Mouse (Mus musculus) stomach, embryonic 16.5 days (tissue): ENCODE data around the gene Frs2. TPM values are rescaled to one million over a fixed set of nuclear protein-coding genes. Genes with fewer than 3 reads are reported as not detected.

ENCODE experiments used
- ATAC-seq: fragments of 200-750 bp; cut with Nextera tagmentation; 2 replicates; pipeline ENCODE4 v1.8.0; 2017; ENCODE audit warnings: moderate number of reproducible peaks, moderate TSS enrichment; ENCODE audit not compliant: insufficient read depth, low FRiP score
- H3K27ac ChIP-seq: fragments of 300-500 bp; sonication (generic); 2 replicates; pipeline ENCODE4 v1.5.1; 2014; ENCODE audit warnings: low read length
- H3K27me3 ChIP-seq: fragments of 300-500 bp; sonication (generic); 2 replicates; pipeline ENCODE4 v1.6.1; 2014; ENCODE audit warnings: low read length, control low read depth, mixed read lengths; ENCODE audit not compliant: control insufficient read depth, insufficient read depth
- H3K36me3 ChIP-seq: fragments of 300-500 bp; sonication (generic); 2 replicates; pipeline ENCODE4 v1.6.1; 2014; ENCODE audit warnings: low read length; ENCODE audit not compliant: control insufficient read depth, insufficient read depth
- H3K4me1 ChIP-seq: fragments of 300-500 bp; sonication (generic); 2 replicates; pipeline ENCODE4 v1.6.1; 2014; ENCODE audit warnings: low read length, control low read depth, mixed read lengths; ENCODE audit not compliant: control insufficient read depth, insufficient read depth
- H3K4me2 ChIP-seq: fragments of 300-500 bp; sonication (generic); 2 replicates; pipeline ENCODE4 v1.6.1; 2014; ENCODE audit warnings: low read depth, low read length, mixed read lengths
- H3K4me3 ChIP-seq: fragments of 300-500 bp; sonication (generic); replicated peaks from 2 replicates; pipeline ENCODE4 v1.5.1; 2014; ENCODE audit warnings: mild to moderate bottlenecking, low read length
- H3K9ac ChIP-seq: fragments of 300-500 bp; sonication (generic); 2 replicates; pipeline ENCODE4 v1.6.1; 2014; ENCODE audit warnings: low read length
- H3K9me3 ChIP-seq: fragments of 300-500 bp; sonication (generic); replicated peaks from 2 replicates; pipeline ENCODE4 v1.6.1; 2016; ENCODE audit warnings: low read length, control low read depth; ENCODE audit not compliant: control insufficient read depth
- WGBS: fragments of 180-500 bp; shearing (Covaris S2); extraction: QIAGEN DNeasy Blood & Tissue Kit; methylation state at CpG from one replicate; pipeline ENCODE4 v1.1.7; 2014; 5-methylcytosine and 5-hydroxymethylcytosine counted together
- polyA plus RNA-seq: library from polyadenylated mRNA; unstranded; fragments of >200 nt; fragmentation: Nextera tagmentation; extraction: Ambion mirVana; gene quantifications from 2 replicates; pipeline ENCODE4 v1.2.1, GENCODE M21; 2015

Gene Frs2
- polyA plus RNA-seq, 1 experiment from 2014 or later = 18.7 TPM

GRCm38 (mm10) chr10:117078284-117078683, 70.0 kb downstream of the Frs2 start:
- peaks cover 28% of the 10 kb centered on the region for H3K36me3 ChIP-seq
- no peaks in the 10 kb centered on the region for H3K27me3 ChIP-seq
- no peak overlapping the region for H3K4me3 ChIP-seq
- H3K27ac ChIP-seq = no peak overlapping the region
- H3K4me2 ChIP-seq = no peak overlapping the region
- no peak overlapping the region for H3K9ac ChIP-seq
- H3K4me1 ChIP-seq = no peaks in the 10 kb centered on the region
- WGBS = 68% methylated on average over 6 of the region's 6 CpGs
- no peaks in the 10 kb centered on the region for H3K9me3 ChIP-seq
- 0 out of 2 replicates have a peak, but pooled peaks have one; percentile 25 for ATAC-seq

- 82% methylated on average over 7 of the region's 7 CpGs for WGBS
These were observed 75.2 kb downstream of the Frs2 start for GRCm38 (mm10) chr10:117073176-117073575.

GRCm38 (mm10) chr10:117072191-117072888, 76.0 kb downstream of the Frs2 start:
- no peak overlapping the region for H3K4me2 ChIP-seq
- ATAC-seq = no peak
- H3K27ac ChIP-seq = no peak overlapping the region
- H3K4me3 ChIP-seq = no peak overlapping the region
- H3K27me3 ChIP-seq = no peaks in the 10 kb centered on the region
- no peak overlapping the region for H3K9ac ChIP-seq
- no peaks in the 10 kb centered on the region for H3K9me3 ChIP-seq
- H3K4me1 ChIP-seq = no peaks in the 10 kb centered on the region
- peaks cover 39% of the 10 kb centered on the region for H3K36me3 ChIP-seq
- WGBS = 88% methylated on average over 18 of the region's 18 CpGs

More at GRCm38 (mm10) chr10:117073176-117073575, 75.2 kb downstream of the Frs2 start:
- Histone ChIP-seq H3K36me3 (peaks cover 39% of the 10 kb centered on the region), H3K27ac (no peak overlapping the region), H3K9me3 (no peaks in the 10 kb centered on the region), H3K4me2 (no peak overlapping the region), H3K27me3 (no peaks in the 10 kb centered on the region), H3K4me1 (no peaks in the 10 kb centered on the region), H3K9ac (no peak overlapping the region), H3K4me3 (no peak overlapping the region)
- no peak for ATAC-seq

- Histone ChIP-seq H3K4me1 (no peaks in the 10 kb centered on the region), H3K9ac (no peak overlapping the region), H3K27me3 (no peaks in the 10 kb centered on the region), H3K4me3 (no peak overlapping the region), H3K9me3 (no peaks in the 10 kb centered on the region), H3K36me3 (peaks cover 24% of the 10 kb centered on the region), H3K27ac (no peak overlapping the region), H3K4me2 (no peak overlapping the region)
- WGBS = 86% methylated on average over 3 of the region's 3 CpGs
- no peak for ATAC-seq
These were observed 79.2 kb downstream of the Frs2 start for GRCm38 (mm10) chr10:117069109-117069508.

- peak overlapping the region; percentile 36 for H3K9ac ChIP-seq
These were observed 84.3 kb downstream of the Frs2 start for GRCm38 (mm10) chr10:117064076-117064475.

GRCm38 (mm10) chr10:117063254-117064021, 84.9 kb downstream of the Frs2 start, which contains the start of gene Cct2:
Gene Cct2, minus strand, starts transcription at chr10:117063814.
- H3K9ac ChIP-seq = peak within 1 kb of the TSS; percentile 92
- peaks cover 3% of the 10 kb centered on the region; the same call in 1 of the 2 replicates for H3K4me1 ChIP-seq
- H3K36me3 ChIP-seq = peaks cover 20% of the 10 kb centered on the region
- peak within 1 kb of the TSS; percentile 88 for H3K27ac ChIP-seq
- no peaks in the 10 kb centered on the region for H3K9me3 ChIP-seq
- ATAC-seq = peak; percentile 96
- H3K27me3 ChIP-seq = no peaks in the 10 kb centered on the region
- WGBS = under 1% methylated on average over 68 of the region's 68 CpGs
- H3K4me3 ChIP-seq = peak within 1 kb of the TSS; percentile 75
- peak within 1 kb of the TSS; percentile 97 for H3K4me2 ChIP-seq

More at GRCm38 (mm10) chr10:117064076-117064475, 84.3 kb downstream of the Frs2 start:
- Histone ChIP-seq H3K27me3 (no peaks in the 10 kb centered on the region), H3K4me1 (peaks cover 3% of the 10 kb centered on the region; the same call in 1 of the 2 replicates), H3K27ac (peak overlapping the region; percentile 73), H3K4me2 (peak overlapping the region; percentile 51), H3K9me3 (no peaks in the 10 kb centered on the region), H3K4me3 (peak overlapping the region; percentile 75), H3K36me3 (peaks cover 21% of the 10 kb centered on the region)
- ATAC-seq = no peak
- 3% methylated on average over 7 of the region's 7 CpGs for WGBS

- Histone ChIP-seq H3K9ac (peak overlapping the region; percentile 92), H3K4me2 (peak overlapping the region; percentile 97), H3K4me1 (peaks cover 3% of the 10 kb centered on the region; the same call in 1 of the 2 replicates), H3K36me3 (peaks cover 24% of the 10 kb centered on the region), H3K27ac (peak overlapping the region; percentile 88), H3K9me3 (no peaks in the 10 kb centered on the region), H3K4me3 (peak overlapping the region; percentile 75), H3K27me3 (no peaks in the 10 kb centered on the region)
- WGBS = 2% methylated on average over 15 of the region's 15 CpGs
- ATAC-seq = no peak
These were observed 85.5 kb downstream of the Frs2 start for GRCm38 (mm10) chr10:117062894-117063253.

- Histone ChIP-seq H3K27me3 (no peaks in the 10 kb centered on the region), H3K9ac (no peak overlapping the region), H3K27ac (no peak overlapping the region), H3K4me3 (no peak overlapping the region), H3K4me1 (no peaks in the 10 kb centered on the region), H3K9me3 (no peaks in the 10 kb centered on the region), H3K4me2 (no peak overlapping the region), H3K36me3 (peaks cover 54% of the 10 kb centered on the region)
- WGBS = 90% methylated on average over 4 of the region's 4 CpGs
- ATAC-seq = no peak
These were observed 92.7 kb downstream of the Frs2 start for GRCm38 (mm10) chr10:117055668-117056067.
